Comparison of ENCODE assay signal across 13 mouse cellular contexts in genomic region chr2:178576067-178576466, GRCm38 (mm10).
"Had no signal": no experiment of that assay in that cellular context is flagged by ENCODE, and none has a peak within 500 bp of the region (broad histone marks: within the 10 kb centered on the region; RNA-seq: fewer than 3 reads in every experiment).

No protein-coding gene starts in this region.

- H3K27me3 ChIP-seq: liver, embryonic 12.5 days; neural tube, embryonic 13.5 days had no signal

- H3K9ac ChIP-seq: limb, embryonic 15.5 days; liver, embryonic 12.5 days; neural tube, embryonic 13.5 days had no signal

- H3K4me1 ChIP-seq: liver, embryonic 12.5 days had no signal

- ATAC-seq: liver, embryonic 12.5 days had no signal

- H3K27ac ChIP-seq: kidney, postnatal 0 days; limb, embryonic 15.5 days; liver, embryonic 12.5 days; neural tube, embryonic 13.5 days had no signal

- H3K4me3 ChIP-seq: limb, embryonic 15.5 days; liver, embryonic 12.5 days; neural tube, embryonic 13.5 days had no signal

- DNase-seq: kidney, adult 11 months; kidney, adult 9 months; kidney, postnatal 36 days; layer of hippocampus, adult 9-11 months; layer of hippocampus, postnatal 36 days; midbrain, embryonic 14.5 days; right cerebral cortex, adult 18-20 months; right cerebral cortex, postnatal 25 days; thymus, postnatal 14 days had no signal

- H3K4me2 ChIP-seq: limb, embryonic 15.5 days; liver, embryonic 12.5 days; neural tube, embryonic 13.5 days had no signal

- H3K9me3 ChIP-seq: limb, embryonic 15.5 days; liver, embryonic 12.5 days; neural tube, embryonic 13.5 days had no signal

- H3K36me3 ChIP-seq: limb, embryonic 15.5 days; liver, embryonic 12.5 days; neural tube, embryonic 13.5 days had no signal
